Mouse (Mus musculus): Measurements from ENCODE around the gene Prr15l.

GRCm38 (mm10) chr11:96924861-96925260 lies 3.0 kb upstream of the Prr15l start:
- no peak for TF ChIP-seq CTCF (IDR thresholded peaks at IDR 0.05; ENCODE audit: extremely low read depth, insufficient read length, insufficient replicate concordance, low read depth, low read length)
- no peak for TF ChIP-seq POLR2A (IDR thresholded peaks at IDR 0.05; ENCODE audit: low read depth, low read length)

All from small intestine, adult 2 months (tissue).